Mouse (Mus musculus) embryo, embryonic 10 days (tissue): ENCODE results near the gene Traf1.

ENCODE experiments used
- DNase-seq: peaks from one replicate; pipeline ENCODE4 v3.0.0-alpha.2; 2015; ENCODE audit warnings: low spot score

The Traf1 gene

DNA sequence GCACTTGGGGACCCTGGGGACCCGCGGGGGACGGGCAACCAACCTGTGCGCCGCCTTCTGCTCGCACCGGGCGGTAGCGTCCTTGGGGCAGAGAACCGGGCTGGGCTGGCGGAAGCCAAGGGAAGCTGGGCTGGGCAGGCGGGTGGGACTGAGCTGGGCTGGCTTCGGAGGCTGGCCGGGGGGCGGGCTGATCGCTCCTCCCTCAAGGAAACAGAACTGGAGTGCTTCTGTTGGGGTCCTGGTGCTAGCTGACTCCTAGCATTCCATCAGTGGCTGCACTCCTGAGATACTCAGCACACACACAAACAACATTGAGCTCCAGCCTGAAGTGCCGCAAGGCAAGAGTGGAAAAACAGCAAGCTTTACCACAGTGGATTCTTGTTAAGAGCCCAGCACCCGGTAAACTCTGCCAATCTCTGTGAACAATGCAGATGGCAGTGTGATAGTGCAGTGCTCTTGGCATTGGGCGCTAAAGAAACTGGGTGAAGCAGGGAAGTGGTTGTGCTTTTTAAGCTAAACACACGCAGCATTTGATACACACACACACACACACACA, at the start of gene Traf1:
Traf1 (minus strand) TSS at position 292 of the 556 bp plus-strand sequence.
- peak; percentile 23 for DNase-seq

- DNase-seq = no peak
Observed at GRCm38 (mm10) chr2:34998956-34999355, 37.4 kb upstream of the Traf1 start.

- no peak for DNase-seq
Observed at GRCm38 (mm10) chr2:34996506-34996905, 34.9 kb upstream of the Traf1 start.

DNA sequence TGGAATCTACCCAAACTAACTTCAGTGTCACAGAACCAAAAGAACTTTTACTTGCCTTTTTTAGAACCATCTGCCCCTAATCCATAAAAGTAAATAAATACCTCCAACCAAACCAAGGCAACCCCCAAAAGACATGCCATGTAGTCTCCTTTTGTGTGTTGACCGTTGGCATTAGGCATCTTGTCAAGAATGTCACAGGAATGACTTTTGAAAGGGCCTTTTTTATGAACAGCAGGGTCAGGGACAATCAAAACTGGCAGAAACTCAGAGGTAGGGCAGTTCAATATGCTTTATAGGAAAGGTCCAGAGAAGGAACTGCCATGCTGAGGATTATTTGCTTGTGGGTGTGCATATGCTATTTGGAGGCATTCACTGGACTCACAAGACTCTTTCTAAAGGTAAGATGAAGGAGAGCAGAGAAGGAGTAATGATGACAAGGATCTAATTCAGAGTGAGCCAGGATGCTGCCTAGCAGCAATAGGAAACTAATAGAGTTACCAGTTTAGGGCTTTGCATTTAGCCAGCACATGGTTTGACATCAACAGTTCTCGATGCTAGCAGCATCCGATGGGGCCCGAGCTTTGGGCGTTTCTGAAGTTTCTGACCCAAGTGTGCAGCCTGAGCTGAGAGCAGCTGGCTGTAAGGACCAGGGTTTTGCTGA, 32.3 kb upstream of the Traf1 start:
- no peak for DNase-seq

DNA sequence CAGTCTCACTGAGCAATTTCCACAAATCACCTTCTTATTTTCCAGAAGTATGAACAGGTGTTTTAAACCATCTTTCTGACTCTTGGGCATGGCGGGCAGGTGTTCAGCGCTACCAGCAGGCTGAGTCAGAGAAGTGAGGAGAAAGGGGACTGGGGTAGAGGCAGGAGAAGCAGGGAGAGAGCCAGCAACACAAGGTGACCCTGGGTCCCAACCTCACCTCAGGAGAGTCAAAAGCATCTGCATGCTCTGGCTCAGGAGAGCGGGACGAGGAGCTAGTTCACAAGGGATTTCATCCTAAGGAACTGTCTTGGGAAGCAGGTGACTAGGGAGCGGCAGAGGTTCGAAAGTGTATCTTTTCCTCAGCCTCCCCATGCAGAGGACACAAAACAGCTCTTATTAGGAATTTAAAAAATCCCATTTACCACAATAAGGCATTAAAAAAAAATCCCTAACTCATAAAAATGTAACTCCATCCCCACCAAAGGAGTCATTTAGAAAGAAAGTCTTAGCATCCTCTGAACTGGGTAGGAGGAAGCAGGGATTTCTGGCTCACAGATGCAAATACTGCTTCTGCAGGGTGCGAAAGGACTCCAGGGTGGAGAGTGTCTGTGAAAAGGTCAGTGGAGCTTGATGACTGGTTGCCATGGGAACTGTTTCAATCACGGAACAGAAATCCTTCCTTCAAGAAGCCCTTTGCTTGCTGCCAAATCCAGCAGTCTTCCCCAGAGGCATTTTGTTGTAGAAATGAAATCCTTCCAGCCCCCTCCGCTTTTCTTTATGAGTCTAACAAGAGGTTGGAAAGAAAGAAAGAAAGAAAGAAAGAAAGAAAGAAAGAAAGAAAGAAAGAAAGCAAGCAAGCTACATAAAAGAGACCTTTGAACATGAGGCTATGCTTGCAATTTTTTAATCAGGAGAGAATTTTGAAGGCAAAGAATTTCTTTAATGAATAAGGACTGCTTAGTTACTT, 31.4 kb upstream of the Traf1 start:
- DNase-seq = peak; percentile 83

- no peak for DNase-seq
Observed at GRCm38 (mm10) chr2:34991966-34992365, 30.4 kb upstream of the Traf1 start.

- DNase-seq = no peak
Observed at GRCm38 (mm10) chr2:34989749-34990148, 28.2 kb upstream of the Traf1 start.

DNA sequence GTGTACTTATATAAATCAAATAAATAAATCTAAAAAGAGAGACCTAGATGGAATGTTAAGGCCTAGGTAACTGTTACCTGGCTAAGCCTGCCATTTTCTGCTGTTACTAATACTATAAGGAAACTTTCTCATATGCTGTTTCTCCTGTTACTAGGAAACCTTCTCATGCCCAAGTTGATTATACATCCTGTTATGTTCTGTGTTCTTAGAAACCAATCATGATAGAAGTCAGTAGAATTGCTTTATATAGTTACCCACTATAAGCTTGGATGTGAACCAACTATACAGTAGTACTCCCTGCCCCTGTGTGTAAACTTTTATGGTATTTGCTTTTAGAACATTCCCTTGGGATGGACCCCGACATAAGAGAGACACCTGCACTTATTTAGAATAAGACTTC, 26.0 kb upstream of the Traf1 start:
- DNase-seq = no peak

GRCm38 (mm10) chr2:34984885-34985284, 23.3 kb upstream of the Traf1 start:
- no peak for DNase-seq

DNA sequence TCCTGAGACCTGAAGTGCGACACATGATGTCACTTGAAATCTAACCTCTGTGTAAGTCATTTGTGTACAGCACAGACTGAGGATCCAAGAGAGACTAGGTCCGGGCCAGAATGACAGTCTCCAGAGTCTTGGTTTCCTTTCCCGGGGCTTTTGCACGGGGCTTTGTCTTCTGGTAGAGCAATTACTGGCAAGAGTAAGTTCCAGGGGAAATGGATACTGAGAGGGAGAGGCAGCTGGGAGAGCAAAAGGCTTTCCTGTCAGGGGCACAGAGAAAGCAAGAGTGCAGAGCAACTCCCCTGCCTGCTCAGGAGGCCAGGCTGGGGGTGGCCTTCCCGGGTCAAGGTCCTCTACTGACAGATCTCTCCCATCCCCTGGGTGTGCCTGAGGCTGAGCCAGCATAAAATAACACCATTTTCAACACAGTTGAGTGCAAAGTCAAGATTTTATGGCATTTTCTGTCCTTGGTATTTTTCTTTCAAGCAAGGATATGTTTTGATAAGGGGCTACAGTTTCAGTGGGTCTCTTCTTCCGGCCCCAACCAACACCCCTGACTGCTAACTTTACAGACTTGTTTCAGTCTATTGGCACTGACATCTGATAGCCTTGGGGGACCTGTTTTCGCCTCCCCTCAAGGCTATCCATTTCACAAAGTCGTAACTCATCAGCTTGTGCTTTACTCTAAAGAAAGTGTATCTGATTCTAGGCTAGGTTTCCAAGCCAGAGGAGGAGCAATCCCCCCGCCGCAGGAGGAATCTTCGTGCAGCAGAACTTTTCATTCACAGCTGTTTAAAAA, 21.5 kb upstream of the Traf1 start:
- peak; percentile 49 for DNase-seq

GRCm38 (mm10) chr2:34982096-34982724, 20.6 kb upstream of the Traf1 start:
- DNase-seq = no peak

- DNase-seq = no peak
Observed at GRCm38 (mm10) chr2:34979459-34980011, 18.0 kb upstream of the Traf1 start.

DNA sequence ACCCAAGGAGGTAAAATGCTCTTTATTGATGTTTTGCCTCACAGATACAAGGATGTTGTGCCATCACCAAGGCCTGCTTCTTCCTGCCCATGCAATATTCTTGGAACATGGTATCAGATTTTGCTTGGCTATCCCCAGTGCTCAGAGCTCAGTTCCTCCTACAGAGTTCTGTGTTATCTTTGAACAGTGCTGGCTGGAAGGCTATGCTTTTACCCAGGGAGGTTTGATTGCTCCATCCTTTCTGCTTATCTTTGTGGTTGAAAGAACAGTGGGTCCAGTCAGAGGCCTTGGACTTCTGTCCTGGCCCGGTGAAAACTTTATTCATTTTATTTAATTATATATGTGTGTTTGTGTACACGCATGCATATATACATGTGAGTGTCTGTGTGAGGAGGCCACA, 16.7 kb upstream of the Traf1 start:
- DNase-seq = no peak

- no peak for DNase-seq
Observed at GRCm38 (mm10) chr2:34976945-34977658, 15.5 kb upstream of the Traf1 start.

DNA sequence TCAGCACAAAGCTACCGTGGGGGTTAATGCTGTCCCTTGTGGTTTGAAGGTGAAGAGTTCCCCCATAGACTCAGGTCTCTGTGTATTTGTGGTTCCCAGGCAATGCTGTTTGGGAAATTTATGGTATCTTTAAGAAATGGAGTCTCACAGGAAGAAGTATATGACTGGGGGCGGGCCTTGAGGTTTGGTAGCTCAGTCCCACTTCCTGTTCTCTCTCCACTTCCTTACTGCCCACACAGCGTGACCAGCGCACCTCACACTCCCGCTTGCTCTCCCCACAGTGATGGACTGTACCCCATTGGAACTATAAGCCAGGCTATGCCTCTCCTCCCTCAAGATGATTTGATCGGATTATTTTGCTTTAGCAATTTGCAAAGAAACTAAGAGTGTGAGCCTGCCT, 14.9 kb upstream of the Traf1 start:
- DNase-seq = no peak

DNA sequence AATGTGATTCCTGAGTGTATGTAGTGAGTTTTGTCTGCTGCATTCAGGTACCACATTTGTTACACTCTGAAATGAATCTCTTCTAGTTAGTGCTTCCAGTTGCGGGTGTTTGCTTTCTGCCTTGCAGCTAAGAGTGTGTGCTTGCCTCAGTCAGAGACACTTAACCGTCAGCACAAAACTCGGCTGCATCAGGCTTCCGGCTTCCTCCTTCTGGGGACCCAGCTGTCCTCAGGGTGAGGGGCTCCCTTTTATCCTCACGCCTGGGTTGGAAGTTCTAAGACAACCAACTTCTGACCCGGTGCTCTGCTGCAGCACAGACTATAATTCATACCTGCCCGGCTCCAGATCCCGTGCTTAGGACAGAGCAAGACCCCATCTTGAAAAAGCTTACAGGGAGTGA, 11.5 kb upstream of the Traf1 start:
- no peak for DNase-seq

- DNase-seq = no peak
Observed at GRCm38 (mm10) chr2:34971080-34971888, 9.7 kb upstream of the Traf1 start.

DNA sequence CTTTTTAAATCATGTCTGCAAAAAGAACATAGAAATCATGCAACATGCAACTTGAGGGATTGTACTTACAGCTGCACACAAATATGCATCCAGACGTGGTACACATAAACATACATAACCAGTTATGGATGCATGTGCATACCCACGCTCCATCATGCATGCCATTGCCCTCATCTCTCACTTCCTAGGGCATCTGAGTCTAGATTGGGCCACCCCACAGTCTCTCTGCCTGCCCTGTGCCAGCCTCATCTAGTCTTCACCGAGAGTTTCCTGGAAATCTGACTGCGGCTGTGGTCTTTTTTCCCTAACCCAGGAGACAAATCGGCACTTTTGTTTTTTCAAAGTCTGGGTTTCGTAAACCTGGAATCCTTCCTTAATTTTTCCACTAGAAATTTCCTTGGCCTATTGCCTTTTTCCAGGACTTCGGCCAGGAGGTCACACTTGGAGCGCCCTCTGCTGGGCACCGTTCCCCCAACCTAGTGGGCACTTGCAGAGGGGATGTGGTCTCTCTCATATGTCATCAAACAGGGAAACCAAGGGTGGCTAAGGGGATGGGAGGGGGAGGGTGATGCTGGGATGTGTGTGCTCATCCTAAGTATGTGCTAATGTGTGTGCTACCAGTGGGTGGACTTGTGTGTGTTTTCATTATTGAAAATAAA, 8.6 kb upstream of the Traf1 start:
- peak; percentile 81 for DNase-seq

- no peak for DNase-seq
Observed at GRCm38 (mm10) chr2:34969166-34969565, 7.6 kb upstream of the Traf1 start.
